Mouse (Mus musculus) frontal cortex, postnatal 25 days (tissue): ENCODE results near the gene Pqlc2.

Experiments
- DNase-seq, 2 experiments: peaks; one replicate each; pipeline ENCODE4 v3.0.0; 2022; ENCODE audit warnings: low spot score in 2 of 2

Pqlc2 gene

DNA sequence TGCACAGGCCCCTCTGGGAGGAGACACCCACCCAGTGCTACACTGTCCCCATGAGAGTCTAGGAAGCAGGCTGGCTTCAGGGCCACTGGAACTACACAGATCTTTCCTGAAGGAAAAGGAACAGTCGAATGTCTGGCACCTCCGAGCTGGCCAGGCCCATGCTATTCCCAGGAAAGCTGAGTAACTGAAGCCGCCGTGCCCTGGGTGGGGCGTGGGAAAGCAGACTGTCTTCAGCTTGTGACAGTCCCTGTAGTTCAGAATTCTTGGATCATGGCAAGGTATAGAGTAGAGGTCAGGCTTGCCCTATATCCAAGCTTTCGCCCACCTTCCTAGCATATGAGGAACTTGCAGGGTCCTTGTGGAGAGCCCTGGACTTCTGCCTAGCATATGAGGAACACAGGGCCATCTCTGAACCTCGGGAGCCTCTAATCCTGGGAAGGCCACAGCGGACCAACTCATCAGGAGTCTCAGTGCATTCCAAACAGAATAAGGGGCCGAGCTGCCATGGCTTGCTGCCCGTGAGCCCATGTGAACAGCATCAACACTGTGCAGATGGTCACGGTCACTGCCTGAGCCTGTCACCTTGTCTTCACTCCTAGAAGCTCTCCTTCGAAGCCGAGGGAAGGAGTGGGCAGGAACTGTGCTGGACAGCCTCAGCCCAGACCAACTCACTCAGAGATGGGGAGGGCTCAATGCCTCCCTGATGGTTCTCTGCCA, 44.6 kb downstream of the Pqlc2 start:
- no peak for DNase-seq

DNA sequence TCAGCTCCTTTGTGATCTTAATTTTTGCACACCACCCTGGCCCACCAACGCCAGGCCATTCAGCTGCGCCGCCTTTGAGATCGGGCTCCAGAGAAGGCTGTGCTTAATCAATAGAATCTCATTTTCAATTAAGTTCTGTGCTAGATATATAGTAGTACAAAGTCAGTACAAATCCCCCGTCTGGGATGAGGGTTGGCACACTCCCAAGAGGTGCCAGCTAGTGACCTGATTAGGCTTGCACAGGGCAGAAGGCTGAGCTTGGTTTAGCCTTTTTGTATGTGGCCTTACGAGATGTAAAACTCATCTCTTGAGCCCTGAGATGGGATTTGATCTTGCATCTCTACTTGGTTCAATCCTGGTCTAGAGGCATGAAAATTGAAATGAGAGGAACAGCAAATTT, 47.5 kb downstream of the Pqlc2 start:
- no peak for DNase-seq

DNA sequence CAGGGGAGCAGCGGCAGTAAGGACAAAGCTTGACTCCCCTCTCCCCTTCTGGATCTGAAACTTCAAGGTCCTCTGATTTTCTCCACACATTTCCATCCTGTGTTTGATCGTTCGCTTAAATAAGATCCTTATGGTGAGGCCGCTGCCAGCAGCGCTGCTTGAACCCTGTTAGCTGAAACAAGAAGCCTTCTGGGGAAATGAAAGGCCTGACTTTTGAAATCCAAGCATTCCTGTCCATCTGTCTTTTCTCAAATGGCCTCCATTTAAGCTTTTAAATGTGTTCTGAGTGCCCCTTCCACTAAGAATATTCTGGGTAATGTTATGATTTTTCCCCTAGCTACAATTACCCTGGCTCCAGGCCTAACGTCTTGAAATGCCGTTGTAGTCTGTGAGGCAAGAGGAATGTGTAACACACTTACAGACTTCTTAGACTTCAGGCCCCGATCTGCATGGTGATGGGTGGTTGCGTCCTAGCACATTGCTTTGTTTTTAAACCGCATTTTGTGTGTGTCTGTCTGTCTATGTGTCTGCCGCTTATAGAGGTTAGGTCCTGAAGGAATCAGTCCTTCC, 51.1 kb downstream of the Pqlc2 start:
- DNase-seq: no peak

DNA sequence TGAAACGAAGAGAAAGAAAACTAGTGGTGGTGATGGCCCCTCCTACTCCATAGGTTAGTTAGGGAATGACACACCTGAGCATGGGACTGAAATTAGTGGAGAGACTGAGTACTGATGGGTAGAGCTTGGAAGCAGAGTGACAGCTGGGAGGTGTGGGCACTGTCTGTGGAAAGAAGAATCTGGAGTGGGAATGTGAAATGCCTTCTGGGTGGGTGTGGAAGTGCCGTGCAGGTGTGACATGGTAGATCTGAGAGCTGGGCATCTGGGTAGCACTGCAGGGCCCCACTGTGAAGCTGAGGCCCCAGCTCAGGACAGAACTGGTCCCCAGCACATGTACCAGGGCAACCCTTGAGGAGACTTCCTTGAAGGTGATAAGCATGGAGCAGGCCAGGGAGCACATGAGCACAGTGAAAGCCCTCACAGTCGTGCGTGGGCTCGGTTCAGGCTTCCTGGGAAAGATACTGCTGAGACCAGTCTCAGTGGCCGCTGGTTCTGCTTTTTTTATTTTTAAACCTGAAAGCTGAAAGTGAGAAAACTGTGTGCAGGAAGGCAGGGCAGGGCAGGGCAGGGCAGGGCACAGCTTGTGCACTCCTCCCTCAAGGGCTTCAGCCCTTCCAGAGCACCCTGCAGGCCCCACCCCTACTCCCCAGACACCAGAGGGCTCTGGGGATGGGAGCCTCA, 51.7 kb downstream of the Pqlc2 start:
- DNase-seq: no peak

DNA sequence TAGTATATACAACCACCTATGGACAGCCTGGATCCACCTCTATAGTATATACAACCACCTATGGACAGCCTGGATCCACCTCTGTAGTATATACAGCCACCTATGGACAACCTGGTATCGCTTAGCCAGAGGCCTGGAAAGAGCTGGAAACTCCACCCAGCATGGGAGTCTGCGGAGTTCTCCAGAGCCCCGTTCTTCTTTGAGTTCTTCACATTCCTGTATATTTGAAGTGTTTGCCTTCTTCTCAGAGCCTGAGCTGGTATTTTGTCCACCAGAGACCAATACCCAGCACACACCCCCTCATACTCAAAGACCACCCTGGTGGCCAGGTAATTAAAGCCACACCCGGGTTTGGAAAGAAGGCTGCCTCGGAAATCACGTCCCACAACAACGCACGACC, 53.8 kb downstream of the Pqlc2 start:
- DNase-seq: no peak

DNA sequence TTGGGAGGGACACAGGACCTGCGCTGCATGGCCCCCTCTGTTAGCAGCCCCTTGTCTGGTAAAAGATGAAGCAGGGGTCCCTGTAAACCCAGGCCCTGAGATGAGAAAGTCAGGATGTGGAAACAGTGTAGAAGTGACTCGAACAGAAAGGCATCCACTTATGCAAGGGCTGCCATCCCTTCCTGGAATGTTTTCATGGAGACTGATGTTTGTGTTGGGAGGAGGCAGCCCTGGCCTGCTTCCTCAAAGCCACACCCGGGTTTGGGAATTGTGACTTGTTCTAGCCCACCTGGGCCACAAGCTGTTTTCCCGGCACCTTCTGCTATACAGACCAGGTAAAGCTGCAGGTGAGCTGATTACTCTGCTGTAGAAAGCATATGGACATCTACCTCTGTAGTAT, 54.4 kb downstream of the Pqlc2 start:
- DNase-seq: no peak

DNA sequence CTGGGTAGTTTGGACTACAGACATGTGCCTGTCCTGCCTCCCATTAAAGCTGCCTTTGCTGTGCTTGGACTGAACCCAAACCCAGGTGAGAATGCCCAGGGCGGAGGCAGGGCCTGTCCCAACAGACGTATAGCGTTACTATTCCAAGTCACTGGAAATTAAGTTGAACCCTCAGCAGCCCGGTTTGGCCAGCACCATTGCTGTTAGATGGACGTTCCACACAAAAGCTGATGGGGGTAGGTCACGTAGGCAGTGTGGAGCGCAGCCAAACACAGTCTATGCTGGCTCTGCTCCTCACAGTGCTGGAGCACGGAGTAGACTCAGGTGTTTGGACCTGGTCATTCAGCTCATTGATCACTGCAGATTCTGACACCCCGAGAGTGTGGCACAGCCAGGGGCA, 57.3 kb downstream of the Pqlc2 start:
- DNase-seq: no peak

DNA sequence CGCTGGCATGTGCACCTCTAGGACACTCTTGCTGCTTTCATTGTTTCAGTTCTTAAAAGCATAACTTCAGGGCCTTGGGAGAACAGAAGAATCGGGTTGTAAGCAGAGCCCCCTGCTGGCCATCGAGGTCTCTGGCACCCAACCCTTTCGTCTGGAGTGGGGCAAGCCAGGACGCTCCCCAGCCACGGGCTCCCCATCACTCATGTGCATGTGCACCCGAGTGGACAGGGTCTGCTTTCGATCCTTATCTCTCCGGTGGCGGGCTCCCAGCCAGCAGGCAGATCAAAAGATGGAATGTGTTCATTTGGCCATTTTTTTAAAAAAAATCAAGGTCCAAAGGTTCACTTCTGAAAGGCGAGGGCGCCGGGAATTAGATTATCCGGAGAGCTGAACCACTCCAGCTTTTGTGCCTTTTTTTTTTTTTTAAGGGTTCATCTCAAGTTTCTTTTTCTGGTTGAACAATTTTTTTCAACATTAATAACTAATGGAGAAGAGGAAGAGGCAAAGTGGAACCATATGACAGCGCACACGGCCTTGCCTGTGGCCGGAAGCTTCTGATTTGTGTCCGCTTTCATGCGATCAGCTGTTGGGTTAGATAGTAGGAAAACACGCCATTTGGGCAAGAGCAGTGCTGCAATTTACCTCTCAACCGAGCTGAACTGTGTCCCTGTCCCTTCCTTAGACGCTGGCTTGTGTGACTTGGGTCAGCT, 58.3 kb downstream of the Pqlc2 start:
- DNase-seq: peak; percentile 61 to 65

DNA sequence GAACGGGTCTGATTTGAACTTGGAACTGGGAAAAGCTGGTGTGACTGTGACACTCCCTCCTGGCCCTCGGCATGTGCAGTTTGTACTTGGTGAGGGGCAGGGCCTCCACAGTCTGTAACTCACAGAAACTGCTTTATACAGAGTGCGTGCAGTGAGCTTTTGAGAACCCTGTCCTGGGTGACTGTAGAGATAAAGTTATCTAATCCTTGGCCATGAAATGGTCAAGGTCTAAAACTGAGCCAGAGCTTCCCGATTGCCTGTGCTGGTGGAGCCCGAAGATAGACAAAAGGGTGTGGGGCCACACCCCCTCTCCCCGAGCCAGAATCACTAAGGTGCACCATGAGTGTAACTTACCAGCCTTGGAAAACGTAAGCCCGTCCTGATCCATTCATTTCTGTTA, 59.6 kb downstream of the Pqlc2 start:
- DNase-seq: no peak

DNA sequence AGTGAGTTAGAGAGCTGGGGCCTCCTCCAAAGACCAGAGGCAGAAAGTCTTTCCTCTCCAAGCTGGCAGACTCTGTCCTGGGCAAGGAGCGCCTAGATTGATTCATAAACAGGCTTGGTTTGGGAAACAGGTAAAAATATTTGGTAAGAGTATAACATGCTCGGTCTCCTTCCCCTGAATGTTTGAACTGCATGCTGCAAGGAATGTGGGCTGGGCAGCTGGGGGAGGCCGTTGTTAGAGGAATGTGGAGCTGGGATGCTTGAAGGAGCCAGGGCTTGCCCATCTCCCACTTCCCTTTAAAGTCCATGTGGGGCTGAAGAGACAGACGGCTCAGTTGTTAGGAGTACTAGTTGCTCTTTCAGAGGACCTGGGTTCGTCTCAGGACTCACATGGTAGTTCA, 60.5 kb downstream of the Pqlc2 start:
- no peak for DNase-seq

DNA sequence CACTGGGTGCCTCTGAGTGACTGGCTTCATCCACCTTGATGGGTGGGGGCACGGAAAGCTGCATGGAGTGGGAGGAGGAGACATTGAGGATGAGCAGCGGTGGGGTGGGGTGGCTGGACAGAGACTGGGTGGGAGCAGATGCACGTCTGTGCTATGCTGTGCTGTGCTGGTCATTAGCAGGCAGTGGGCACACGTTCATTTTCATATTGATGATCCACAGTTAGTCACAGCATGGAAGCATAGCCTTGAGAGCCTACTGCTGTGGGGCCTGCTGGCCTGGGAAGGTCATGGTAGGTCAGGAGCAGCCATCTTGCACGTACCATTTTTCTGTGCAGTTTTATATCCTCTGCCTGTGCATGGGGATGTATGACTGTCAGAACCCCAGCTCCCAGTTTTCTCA, 61.8 kb downstream of the Pqlc2 start:
- DNase-seq: no peak

DNA sequence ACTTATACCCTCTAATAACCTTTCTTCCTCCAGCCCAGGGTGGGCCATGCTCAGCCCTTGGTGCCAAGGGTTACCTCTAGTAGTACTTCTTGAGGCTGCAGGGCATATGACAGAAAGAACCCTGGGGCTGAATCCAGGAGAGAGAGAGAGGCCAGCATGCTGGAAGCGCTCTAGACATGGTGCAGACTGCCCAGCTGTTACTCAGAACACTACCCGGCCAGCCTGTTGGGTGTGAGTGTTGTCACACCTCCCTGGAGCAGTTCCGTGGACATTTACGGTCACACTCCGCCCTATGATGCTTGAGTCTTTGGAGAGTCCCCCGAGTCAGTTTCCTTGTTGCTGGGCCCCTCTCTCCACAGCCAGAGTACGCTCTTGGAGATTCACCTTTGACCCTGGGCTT, 62.5 kb downstream of the Pqlc2 start:
- DNase-seq: no peak

DNA sequence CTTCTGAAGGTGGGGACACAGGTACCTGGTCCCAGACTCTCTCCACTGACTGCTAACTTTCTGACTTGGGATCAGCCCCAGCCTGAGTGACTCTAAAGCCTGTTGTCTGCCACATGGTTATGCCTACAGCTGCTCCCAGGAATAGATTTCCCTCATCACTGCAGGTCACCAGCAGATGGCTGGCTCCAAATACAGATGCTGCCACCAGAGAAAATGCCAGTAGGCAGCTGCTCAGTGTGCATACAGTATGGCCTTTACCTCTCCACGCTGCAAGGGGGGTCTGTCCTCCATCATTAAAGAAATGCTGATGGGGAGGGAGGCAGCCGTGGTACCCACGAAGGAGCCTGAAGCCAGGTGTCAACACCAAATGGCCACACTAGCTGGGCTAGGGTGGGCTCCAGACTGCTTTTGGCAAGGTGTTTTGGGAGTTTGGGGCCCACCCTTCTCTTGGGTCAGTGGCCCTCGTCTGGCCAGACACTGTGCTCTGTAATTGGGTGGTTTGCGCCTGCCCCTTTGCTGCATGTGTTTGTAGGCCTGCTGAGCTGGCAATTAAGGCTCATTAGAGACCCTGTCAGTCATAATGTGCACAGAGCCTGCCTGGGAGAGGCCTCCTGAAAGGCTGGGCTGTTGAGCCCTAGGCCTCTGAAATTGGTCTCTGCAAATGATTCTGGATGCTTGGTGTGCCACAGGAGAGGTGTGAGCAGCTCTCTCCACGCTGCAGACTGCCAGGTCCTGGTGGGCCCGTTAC, 64.2 kb downstream of the Pqlc2 start:
- no peak for DNase-seq

DNA sequence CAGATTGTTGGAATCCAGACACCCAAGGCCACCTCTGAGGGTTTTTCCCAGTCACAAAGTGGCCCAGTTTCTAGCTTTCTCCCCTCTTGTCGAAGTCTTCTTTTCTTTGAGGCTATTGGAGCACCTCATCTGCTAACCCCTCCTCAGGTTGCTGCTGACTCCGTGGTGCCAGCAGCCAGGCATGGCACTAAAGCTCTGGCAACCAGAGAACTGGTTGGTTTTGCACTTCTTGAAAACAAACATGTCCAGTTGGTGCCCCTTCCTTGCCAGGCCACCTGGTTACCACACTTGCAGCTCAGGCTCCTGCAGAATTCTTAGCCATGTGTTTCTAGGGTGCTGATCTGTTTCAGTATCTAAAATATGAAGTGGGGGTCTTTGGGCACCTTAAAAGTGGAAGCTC, 65.0 kb downstream of the Pqlc2 start:
- no peak for DNase-seq

DNA sequence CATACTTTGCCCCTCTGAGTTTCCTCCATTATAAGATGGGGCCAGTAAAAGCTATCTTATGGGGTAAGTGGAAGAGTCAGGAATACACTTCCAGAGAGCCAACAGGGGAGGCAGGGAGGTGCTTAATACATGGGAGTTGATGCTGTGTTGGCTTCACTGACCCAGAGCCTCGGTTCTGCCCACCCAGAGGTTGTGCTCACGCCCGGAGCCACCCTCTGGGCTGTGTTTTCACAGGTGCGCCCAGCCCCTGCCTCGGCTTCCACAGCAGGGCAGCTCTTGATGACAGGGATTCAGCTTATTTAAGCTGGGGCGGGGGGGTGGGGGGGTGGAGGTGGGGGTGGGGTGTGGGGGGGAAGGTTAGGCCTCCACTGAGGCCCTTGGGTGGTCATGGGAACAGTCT, 65.7 kb downstream of the Pqlc2 start:
- no peak for DNase-seq

DNA sequence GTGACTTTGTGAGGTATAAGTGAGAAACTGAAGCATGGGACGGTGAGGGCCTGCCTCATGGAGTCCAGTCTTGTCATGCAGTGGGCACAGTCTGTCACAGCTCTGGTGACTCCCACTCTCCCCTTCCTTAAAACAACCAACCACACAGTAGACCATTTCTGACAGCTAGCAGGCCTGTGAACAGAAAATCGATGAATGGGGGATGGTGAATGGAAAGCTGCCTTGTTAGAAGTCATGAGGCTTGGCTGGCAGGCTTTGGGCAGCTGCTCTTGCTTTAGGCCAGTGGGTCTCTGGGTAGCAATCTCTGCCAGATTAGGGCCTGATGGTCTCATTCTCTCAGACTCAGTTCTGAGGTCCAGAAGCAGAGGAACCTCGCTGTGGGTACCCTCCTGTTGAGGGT, 66.3 kb downstream of the Pqlc2 start:
- DNase-seq: no peak
